Mouse (Mus musculus): ENCODE measurements at regions not wholly inside any gene's neighbourhood (a gene's known extent, or its start where the extent isn't known, plus 50 kb on each side); places are given as distances from the start of the nearest gene placed in this dataset.

DNA sequence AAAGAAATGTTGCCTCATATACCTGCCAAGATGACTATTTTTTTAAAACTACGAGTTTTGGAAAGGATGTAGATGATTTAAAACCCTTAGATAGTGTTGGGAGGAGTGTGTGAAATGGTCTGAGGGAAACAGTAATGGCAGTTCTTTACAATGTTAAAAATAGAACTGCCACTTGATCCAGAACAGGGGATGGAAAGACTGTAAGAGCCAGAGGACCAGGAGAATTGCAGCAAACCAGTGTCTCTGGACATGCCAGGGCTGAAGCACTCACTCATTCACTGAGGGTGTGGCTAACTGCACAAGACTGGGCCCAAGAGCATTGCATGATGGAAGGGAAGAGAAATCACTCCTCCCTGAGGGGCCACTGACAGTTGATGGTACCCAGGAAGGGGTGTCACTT, 53.9 kb upstream of the Rasgef1b start:
- no peak for DNase-seq (ENCODE audit: low spot score in 2 of 2)
- intact Hi-C loops (cut with DNase I) = no loop called here

DNA sequence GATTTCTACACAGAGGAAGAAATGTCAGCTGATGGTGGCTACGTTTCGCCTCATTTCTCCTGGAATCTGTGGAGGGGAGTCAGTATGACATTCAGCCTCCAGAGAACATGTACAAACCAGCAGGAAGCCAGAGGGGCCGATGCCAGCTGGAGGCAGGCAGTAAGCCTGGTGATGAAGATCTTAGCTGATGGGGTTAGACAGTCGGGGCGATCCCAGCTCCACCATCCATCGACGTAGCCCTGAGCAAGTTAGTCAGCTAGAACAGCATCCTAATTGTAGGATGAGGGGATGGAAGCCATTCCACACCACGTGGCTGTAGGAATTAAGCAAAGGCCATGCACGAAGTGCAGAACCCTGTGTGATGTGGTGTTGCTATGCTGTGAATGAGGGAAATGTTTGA, 57.0 kb upstream of the Rasgef1b start:
- DNase-seq (ENCODE audit: low spot score in 2 of 2) = no peak
- intact Hi-C loops (cut with DNase I) = no loop called here

DNA sequence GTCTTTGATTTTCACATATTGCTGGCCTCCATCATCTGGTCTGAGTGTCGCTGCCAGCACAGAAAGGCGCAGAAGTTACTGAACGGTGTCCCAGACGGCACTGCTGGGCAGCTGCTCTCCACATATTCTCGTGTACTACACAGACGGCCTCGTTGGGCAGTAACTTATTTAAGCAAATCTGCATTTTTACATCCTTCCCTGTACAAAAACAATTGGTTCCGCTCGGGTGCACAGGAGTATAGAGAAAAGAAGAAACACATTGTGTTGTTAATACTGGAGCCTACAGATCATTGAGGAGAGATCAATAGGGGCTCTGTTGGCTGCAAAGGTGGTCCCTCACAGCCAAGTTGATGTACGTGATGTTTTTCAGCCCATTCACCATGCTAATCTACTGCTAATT, 58.4 kb upstream of the Rasgef1b start:
- no peak for DNase-seq (ENCODE audit: low spot score in 2 of 2)
- intact Hi-C loops (cut with DNase I) = no loop called here

DNA sequence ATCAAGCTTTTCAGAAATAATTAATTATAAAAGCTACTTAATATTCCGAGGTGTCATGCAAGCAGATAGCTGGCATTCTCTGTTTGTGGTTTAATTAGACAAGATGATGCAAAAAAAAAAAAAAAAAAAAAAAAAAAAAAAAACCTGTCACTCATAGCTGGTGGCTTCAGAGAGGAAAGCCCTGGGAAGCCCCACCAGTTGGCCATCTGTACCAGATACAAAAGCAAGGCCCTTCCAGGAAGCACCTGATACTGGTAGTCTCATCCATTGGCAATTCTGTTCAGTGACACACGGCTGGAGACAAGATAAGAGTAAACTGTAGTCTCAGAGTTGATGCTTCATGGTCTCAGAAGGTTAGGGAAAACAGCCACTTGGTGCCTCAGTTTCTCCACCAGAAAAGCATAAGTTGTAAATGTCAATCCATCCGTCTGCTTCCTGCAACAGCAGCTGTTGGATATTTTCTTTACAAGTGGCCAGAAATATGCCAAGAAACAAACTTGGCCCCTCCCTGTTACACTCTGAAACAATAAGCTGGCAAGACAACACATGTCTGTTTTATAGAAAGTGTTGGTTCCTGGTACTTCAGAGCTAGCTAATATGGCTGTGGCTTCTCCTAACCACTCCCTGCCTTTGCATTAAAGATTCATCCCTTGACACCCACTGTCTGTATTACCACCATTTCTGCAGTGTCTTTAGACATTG, 59.0 kb upstream of the Rasgef1b start:
- intact Hi-C loops (cut with DNase I) = no loop called here
- no peak for DNase-seq (ENCODE audit: low spot score in 2 of 2)

DNA sequence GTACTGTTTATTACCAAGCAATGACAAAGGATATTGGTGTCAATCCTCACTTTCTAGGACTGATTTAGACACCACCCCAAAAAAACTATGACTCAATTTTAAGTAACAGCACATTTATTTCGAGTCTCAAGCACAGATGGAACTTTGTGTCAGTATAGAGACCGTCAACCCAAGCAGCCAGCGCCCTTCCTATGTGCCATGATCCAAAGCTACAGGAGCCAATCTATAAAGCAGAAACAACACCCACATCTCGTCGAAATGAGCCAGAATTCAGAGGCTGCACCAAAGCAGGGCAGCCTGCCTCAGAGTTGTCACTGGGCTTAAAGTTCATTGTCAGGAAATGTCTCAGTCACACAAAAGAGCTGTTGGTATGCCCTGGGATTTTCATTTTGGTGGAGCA, 61.9 kb upstream of the Rasgef1b start:
- intact Hi-C loops (cut with DNase I) = no loop called here
- DNase-seq (ENCODE audit: low spot score in 2 of 2) = peak in 1 of 2 experiments; percentile 17

DNA sequence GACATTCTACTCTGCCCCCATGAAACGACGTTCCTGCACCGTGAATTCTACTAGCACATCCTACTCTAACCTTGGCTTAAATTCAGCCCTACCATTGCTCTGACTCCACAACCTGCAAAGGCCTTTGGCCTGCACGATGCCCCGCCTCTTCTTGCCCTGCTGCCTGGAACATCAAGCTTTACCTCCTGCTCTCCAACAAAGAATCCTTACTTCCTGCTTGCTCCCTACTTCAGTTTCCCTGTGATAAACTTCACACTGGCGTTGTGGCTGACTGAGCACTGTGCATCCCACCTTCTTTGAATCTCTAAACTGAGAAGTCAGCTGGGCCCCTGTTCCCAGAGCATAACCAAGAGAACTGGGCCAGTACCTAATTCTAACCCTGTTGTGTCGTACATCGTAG, 71.7 kb upstream of the Rasgef1b start:
- DNase-seq (ENCODE audit: low spot score in 2 of 2) = no peak
- intact Hi-C loops (cut with DNase I) = no loop called here

DNA sequence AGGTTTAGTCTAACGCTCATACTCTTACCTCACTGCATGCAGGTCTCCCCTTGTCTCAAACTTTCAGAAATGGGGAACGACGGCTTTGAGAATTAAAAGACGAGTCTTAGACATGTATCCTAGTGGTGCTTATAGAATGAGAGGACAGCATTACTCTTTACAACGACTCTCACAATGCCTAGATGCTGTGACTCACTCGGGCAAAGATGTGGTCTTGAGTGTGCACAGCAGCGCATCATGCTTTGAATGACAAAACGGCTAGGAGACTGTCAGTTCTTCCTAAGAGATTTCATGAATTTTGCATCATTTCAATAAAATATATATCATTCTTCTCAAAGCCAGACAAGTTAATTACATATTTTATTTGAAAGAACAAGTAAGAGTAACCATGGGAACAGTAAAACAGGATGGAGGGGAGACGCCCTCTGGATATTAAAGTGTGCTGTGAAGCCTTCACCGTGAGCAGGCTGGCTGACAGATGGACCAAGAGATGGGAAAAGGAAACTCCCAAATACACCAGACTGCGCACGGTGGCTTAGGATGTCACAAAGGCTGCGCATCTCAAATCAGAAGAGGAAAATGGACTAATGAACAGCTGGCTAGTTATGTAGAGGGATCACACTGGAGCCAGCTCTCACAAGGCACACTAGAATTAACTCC, 73.1 kb upstream of the Rasgef1b start:
- no peak for DNase-seq (ENCODE audit: low spot score in 2 of 2)
- intact Hi-C loops (cut with DNase I) = no loop called here

DNA sequence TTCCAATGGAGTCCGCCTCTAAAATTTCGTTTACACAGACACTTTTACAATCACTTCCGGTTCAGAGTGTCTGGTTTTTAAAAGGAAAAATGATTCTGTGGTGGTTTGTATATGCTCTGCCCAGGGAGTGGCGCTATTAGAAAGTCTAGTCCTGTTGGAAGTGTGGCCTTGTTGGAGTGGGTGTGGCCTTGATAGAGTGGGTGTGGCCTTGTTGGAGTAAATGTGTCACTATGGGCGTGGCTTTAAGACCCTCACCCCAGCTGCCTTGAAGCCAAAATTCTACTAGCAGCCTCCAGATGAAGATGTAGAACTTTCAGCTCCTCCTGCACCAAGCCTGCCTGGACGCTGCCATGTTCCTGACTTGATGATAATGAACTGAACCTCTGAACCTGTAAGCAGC, 79.2 kb upstream of the Vamp9 start:
- intact Hi-C loops (cut with DNase I) = no loop called here
- DNase-seq (ENCODE audit: low spot score in 2 of 2) = no peak

DNA sequence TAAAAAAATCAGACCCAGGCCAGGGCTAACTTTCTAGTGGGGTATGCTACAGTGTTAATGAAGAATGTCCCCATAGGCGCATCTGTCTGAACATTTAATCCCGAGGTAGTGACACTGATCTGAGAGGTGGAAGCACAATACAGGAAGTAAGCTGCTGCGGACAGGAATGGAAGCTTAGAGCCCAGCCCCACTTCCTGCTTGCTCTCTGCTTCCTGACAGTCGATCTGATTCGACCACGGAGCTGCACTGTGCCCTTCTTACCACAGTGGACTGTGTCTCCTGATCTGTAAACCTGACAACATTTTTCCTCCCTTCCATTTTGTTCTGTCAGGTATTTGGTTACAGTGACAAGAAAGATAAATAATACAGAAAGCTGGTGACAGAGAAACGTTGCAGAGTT, 77.5 kb upstream of the Vamp9 start:
- intact Hi-C loops (cut with DNase I) = no loop called here
- no peak for DNase-seq (ENCODE audit: low spot score in 2 of 2)

DNA sequence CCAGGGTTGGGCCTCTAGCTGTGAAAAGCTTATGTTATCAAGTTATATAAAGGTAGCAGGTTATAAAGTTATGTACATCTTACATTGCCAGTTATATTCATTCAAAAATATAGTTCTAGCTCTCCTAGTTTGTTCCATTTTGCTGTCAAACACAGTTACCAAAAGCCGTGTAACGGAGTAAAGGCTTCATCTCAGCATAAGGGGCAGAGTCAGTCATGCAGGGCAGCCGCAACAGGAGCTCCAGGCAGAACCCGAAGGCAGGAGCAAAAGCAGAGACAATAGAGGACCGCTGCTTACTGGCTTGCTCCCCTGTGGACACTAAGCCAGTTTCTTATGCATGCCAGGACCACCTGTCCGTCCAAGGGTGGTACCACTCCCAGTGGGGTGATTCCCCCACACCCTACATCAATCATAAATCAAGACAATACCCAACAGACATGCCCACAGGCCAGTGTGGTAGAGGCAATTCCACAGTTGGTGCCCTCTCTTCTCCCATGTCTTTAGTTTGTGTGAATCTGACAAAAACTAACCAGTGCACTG, 67.7 kb upstream of the Vamp9 start:
- intact Hi-C loops (cut with DNase I) = no loop called here
- DNase-seq (ENCODE audit: low spot score in 2 of 2) = no peak

DNA sequence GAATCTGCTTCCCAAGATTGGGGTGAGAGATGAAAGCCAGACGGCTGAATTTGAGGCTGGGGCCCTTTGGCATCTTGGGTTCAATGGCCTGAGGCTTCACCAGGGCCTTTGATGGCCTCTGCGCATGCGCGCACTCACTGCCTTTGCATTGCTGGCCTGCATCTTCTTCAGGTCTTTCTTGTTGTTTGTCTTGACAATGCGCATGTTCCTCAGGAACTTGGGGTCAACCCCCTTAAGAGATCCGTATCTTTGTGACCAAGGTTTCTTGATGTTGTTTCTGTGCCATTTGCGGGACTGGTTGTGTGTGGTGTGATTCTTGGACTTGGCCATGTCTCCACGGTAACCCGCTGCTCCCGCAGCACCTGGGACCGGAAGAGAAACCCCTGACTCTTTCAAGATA, 66.4 kb upstream of the Vamp9 start:
- intact Hi-C loops (cut with DNase I) = no loop called here
- no peak for DNase-seq (ENCODE audit: low spot score in 2 of 2)

DNA sequence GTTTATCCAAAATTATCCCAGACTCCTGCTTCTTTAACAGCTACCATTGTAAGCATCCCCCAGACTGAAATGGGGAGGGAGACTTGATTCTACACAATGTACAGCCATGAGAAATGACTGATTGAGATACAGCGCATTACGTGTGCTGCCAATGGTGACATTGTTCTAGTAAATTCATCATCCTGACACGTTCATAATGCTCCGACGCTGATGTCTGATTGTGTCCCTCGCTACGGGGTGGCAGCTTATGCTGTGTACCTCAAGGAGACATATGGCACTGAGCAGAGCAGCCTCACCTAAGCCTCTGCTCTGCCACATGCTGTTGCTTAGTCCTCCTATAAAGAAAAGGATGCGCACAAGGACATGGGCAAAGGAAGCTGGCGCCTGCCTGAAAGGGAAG, 65.2 kb upstream of the Vamp9 start:
- no peak for DNase-seq (ENCODE audit: low spot score in 2 of 2)
- intact Hi-C loops (cut with DNase I) = no loop called here

DNA sequence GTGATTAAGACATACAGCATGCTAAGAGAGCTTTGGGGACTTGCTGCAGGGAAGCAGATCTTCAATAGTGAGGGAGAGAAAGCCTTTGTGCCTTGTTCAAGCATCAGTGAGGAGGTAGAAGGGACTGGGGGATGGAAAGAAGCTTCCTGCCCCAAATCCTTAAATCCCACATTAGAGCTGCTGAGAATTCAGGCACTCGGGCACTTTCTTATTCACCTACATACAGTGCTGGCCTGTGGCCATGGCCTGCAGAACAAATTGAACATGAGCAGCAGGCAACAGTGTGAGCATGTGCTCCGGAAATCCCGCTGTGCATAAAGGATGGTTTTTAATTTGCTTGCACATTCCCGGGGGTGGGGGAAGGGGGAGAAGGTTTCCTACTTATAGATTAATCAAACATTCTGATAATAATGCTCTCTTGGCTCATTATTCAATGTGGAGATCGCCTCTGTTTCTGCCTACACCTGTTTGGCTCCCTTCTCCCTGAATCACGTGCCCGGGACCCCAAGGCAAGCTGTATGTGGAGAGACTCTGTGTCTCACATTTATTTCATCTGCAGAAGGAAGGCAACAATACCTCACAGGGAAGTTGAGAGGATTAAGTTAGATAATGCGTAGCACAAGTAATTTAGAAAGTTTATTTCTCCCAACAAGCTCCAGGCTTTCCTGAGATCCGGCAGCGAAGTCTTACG, 60.3 kb upstream of the Vamp9 start:
- DNase-seq (ENCODE audit: low spot score in 2 of 2) = no peak
- intact Hi-C loops (cut with DNase I) = no loop called here

DNA sequence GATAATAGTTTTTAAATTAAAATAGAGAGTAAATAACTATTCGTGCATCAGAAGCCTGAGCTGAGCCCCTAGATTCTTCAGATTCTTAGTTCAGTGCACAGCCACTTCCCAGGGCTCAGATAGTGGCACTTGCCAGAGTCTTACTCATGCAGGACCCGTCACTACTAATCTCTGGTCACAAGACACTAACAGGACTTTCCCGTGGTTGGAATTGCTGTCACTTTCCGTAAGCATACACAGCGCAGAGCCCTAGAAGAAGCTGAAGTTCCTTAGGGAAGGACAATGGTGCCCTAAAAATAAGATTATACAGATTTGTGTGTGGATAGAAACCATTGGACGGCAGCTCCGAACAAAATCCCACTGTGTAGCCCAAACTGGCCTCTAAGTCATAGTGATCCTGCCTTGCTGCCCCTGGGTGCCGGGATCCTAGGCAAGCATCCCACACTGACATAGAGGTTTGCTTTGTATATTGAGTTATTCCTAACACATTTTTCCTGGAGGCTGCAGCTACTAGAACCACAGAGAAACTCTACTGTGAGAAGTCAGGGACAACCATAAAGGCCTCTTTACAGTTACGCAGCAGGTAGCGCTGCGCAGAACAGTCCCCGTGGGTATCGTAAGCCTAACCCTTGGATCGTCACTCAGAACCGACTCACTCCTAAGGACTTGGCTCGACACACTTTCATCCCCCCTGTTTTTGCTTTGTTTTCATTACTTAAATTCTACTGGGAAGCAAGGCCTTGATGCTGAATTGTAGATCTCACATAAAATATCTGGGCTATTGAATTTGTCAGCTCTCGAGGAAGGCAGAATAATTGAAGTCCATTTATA, 57.7 kb upstream of the Vamp9 start:
- DNase-seq (ENCODE audit: low spot score in 2 of 2) = no peak
- intact Hi-C loops (cut with DNase I) = no loop called here

DNA sequence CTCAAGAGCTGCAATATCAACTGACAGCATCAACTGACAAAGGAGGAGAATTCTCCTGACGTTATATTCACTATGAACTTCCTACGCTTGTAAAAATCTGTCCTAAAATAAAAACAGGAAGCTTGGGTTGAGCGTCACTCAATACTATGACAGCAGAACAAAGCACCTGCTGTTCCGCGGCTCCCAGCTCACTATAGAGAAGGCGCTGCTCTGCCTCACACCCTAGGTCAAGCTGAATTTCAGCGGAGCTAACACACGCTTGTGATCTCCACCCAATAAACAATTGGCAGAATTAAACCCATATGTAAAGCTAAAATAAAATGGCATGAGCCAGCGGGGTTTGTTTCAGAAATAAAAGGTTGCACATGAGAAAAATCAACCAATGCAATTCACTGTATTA, 57.1 kb upstream of the Vamp9 start:
- intact Hi-C loops (cut with DNase I) = no loop called here

DNA sequence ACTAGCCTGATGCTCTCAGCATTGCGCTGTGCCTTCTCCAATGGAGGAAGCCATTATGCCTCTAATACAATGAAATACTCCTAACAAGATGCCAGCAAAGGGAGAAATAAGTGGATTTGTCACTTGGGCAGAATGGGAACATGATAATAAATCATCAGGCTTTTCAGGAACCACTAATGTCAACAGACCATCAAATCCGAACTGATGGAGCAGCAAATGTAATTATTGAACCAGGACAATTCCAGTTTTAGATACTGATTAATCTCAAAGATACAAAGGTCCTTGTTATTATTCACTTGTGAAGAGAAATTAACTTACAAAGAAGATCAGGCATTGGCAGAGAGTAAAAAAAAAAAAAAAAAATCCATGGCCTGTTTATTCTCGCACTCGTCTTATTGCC, 53.7 kb upstream of the Vamp9 start:
- intact Hi-C loops (cut with DNase I) = no loop called here
- DNase-seq (ENCODE audit: low spot score in 2 of 2) = no peak

More for the DNA sequence above, 57.1 kb upstream of the Vamp9 start:
- no peak for DNase-seq (ENCODE audit: low spot score in 2 of 2)
